Mouse (Mus musculus) embryonic facial prominence, embryonic 14.5 days (tissue): Measurements from ENCODE around the gene Gm21954. TPM values are rescaled to one million over a fixed set of nuclear protein-coding genes. Genes with fewer than 3 reads are reported as not detected.
A peak's percentile ranks its signal among the peaks of the same experiment; 100 is the strongest.

Source experiments
- ATAC-seq: fragments of 200-750 bp; cut with Nextera tagmentation; 2 replicates; pipeline ENCODE4 v1.8.0; 2017; ENCODE audit warnings: low read depth, moderate number of reproducible peaks, moderate TSS enrichment
- DNase-seq: peaks from one replicate; pipeline ENCODE4 v3.0.0-alpha.2; 2015; ENCODE audit warnings: low spot score
- H3K27ac ChIP-seq: fragments of 300-500 bp; sonication (generic); replicated peaks from 2 replicates; pipeline ENCODE4 v1.5.1; 2014; ENCODE audit warnings: low read depth, mild to moderate bottlenecking, low read length, moderate library complexity
- H3K27me3 ChIP-seq: fragments of 300-500 bp; sonication (generic); replicated peaks from 2 replicates; pipeline ENCODE4 v1.6.1; 2014; ENCODE audit warnings: low read length; ENCODE audit not compliant: control insufficient read depth, insufficient read depth
- H3K36me3 ChIP-seq: fragments of 300-500 bp; sonication (generic); 2 replicates; pipeline ENCODE4 v1.6.1; 2014; ENCODE audit warnings: low read length, mixed read lengths; ENCODE audit not compliant: control insufficient read depth, insufficient read depth
- H3K4me1 ChIP-seq: fragments of 300-500 bp; sonication (generic); 2 replicates; pipeline ENCODE4 v1.6.1; 2014; ENCODE audit warnings: antibody characterized with exemption, low read length; ENCODE audit not compliant: control insufficient read depth, insufficient read depth
- H3K4me2 ChIP-seq: fragments of 300-500 bp; sonication (generic); 2 replicates; pipeline ENCODE4 v1.6.1; 2014; ENCODE audit warnings: low read depth, mild to moderate bottlenecking, low read length, moderate library complexity, mixed read lengths
- H3K4me3 ChIP-seq: fragments of 300-500 bp; sonication (generic); 2 replicates; pipeline ENCODE4 v1.5.1; 2014; ENCODE audit warnings: low read depth, mild to moderate bottlenecking, low read length
- H3K9ac ChIP-seq: fragments of 300-500 bp; sonication (generic); 2 replicates; pipeline ENCODE4 v1.6.1; 2014; ENCODE audit warnings: low read depth, mild to moderate bottlenecking, low read length, moderate library complexity, mixed read lengths
- H3K9me3 ChIP-seq: fragments of 300-500 bp; sonication (generic); 2 replicates; pipeline ENCODE4 v1.6.1; 2016; ENCODE audit warnings: low read length; ENCODE audit not compliant: control insufficient read depth
- WGBS: fragments of 180-500 bp; shearing (Covaris S2); extraction: QIAGEN DNeasy Blood & Tissue Kit; methylation state at CpG from one replicate; pipeline ENCODE4 v1.1.7; 2014; 5-methylcytosine and 5-hydroxymethylcytosine counted together
- polyA plus RNA-seq: library from polyadenylated mRNA; unstranded; fragments of >200 nt; fragmentation: Nextera tagmentation; extraction: Ambion mirVana; gene quantifications from 2 replicates; pipeline ENCODE4 v1.2.1, GENCODE M21; 2014

The Gm21954 gene
- polyA plus RNA-seq, result not detected in 2 replicates

DNA sequence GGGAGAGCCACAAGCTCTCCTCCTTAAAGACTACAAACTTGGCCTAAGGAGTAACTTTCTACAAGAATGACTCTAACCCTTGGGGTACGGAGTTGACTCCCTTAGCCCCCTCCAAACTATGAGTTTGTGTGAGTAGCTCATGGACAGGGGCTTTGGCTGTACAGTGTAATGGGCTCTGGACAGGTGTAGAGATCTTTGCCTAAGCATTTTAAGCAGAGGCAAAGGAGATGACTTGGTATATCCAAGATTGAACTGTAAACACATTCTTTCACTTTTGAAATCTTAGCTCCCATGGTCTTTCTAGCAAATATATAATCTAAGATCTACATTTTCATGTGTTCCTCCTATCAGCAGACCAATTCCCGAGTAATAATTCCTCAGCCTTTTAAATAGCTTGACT lies at the start of gene Gm21954:
Gene Gm21954, minus strand, starts transcription at position 101 of the 400 bp plus-strand sequence.
- Histone ChIP-seq H3K9me3 (no peaks in the 10 kb centered on the region), H3K36me3 (no peaks in the 10 kb centered on the region), H3K27ac (no peak within 1 kb of the TSS), H3K4me1 (peaks cover 4% of the 10 kb centered on the region; the same call in 1 of the 2 replicates), H3K4me2 (no peak within 1 kb of the TSS), H3K27me3 (no peaks in the 10 kb centered on the region; the same call in 1 of the 2 replicates), H3K9ac (no peak within 1 kb of the TSS), H3K4me3 (no peak within 1 kb of the TSS)
- WGBS, result 81% methylated on average over 2 of the region's 2 CpGs
- ATAC-seq (no peak), DNase-seq (no peak)

DNA sequence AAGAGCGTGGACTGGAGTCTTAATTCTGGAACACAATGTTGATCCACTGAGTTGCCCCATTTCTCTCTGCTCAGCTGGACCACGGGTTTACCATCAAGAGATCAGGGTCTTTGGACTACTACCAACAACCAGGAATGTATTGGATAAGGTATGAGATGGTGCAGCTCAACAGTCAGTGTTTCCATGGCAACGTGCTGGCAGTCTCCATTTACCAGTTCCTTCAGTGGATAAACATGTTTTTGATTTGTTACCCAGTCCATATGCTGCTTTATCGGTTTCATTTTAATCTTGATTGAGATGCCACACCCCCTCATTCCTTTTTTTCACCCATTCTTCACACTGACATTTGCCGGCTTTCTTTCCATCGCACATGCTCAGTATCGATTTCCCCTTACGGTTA lies 49.8 kb upstream of the Gm21954 start:
- Histone ChIP-seq H3K27me3 (no peaks in the 10 kb centered on the region), H3K27ac (no peak overlapping the region; the same call in 1 of the 2 replicates), H3K36me3 (no peaks in the 10 kb centered on the region), H3K9ac (no peak overlapping the region), H3K9me3 (no peaks in the 10 kb centered on the region), H3K4me2 (no peak overlapping the region), H3K4me1 (peaks cover 32% of the 10 kb centered on the region), H3K4me3 (no peak overlapping the region)
- ATAC-seq (no peak), DNase-seq (no peak)
- WGBS, result 56% methylated on average over 8 of the region's 8 CpGs

DNA sequence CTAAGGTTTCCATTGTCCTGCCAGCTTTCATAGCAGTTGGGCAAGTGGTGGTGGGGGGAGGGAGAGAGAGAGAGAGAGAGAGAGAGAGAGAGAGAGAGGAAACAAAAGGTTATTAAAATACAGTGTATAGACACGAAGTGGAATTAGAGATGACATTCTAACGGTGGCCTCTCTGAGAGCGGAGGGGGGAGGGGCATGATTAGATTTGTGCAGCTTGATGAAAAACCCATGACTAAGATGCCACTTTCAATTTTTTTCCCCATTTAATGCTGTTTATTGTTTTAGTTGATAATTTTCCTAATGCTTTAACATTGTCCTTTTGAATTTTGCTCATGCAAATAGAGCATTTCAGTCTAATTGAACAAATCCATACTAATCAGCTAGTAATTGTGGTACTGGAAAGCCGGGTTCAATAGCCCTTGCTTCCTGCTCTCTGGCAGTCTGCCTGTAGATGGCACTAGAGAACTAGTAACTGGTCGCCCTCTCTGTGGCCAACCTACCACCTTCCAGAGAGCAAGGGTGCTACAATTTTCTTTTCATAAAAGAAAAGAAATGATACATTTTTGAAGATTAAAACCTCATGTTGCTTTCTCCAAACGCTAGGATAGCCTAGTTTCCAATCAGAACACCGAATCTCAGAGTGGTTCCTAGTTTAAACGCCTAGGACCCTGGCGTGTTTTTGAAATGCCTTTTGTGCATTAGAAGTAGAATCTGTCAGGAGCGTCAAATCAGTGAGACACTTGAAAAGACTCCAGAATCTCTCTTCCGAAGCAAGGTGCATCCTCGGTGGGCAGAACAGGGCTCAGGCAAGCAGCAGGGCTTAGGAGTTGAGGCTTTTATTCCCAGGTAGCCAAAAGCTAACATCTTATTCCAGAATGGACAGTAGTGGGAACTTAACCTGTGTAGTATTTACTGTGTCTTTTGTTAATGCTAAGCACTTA lies 48.5 kb upstream of the Gm21954 start:
- Histone ChIP-seq H3K4me2 (peak overlapping the region; percentile 25; the same call in 1 of the 2 replicates), H3K9ac (no peak overlapping the region), H3K36me3 (no peaks in the 10 kb centered on the region), H3K4me3 (no peak overlapping the region), H3K9me3 (no peaks in the 10 kb centered on the region), H3K27me3 (no peaks in the 10 kb centered on the region), H3K4me1 (peaks cover 41% of the 10 kb centered on the region), H3K27ac (peak overlapping the region; percentile 58; the same call in 1 of the 2 replicates)
- DNase-seq (peak; percentile 92), ATAC-seq (peak; percentile 83)
- 12% methylated on average over 12 of the region's 12 CpGs for WGBS

DNA sequence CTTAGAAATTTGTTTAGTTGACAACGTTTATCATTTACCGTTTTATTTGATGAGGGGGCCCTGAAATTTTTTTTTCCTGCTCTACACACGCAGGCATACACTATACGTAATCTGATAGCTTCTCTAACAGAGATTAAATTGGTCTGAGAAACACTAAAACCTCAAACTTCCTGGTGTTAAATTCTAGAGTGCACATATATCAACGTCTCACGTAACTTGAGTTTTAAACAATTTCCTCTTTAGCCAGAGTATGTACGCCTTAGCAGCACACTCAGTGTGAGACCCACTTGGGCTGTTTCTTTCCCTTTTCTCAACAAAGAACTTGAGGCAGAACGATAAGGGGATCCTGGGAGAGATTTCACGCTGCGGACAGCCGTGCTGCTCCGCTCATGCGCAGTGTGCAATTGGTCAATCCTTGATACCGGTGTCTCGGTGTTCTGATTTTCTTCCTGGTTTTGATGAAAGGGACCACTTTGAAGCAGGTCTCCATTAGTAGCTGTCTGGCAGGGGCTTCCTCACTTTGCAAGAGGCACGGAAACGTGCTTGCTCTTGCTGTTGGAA lies 45.5 kb upstream of the Gm21954 start:
- H3K4me1 ChIP-seq, result peaks cover 25% of the 10 kb centered on the region
- peak overlapping the region; percentile 34 for H3K4me2 ChIP-seq

DNA sequence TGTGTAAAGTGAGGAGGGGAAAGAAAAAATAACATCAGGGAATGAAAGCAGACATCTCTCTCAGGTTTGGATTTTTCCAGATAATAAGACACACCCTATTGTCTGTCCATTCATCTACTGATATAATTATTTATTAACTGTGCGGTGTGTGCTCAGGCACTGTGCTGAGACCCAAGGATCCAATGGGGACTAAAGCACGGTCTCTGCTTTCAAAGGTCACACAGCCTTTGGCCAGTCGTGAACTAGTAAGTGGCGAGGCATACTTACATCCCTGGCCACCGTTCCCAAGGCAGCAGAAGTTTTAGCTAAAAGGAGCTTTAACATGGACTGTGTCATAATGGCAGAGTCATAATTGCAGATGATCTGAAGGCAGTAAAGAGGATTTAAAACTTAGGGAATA lies 44.0 kb upstream of the Gm21954 start:
- Histone ChIP-seq H3K4me1 (peaks cover 29% of the 10 kb centered on the region), H3K4me2 (no peak overlapping the region), H3K9ac (no peak overlapping the region), H3K27ac (no peak overlapping the region), H3K27me3 (no peaks in the 10 kb centered on the region), H3K4me3 (no peak overlapping the region), H3K9me3 (no peaks in the 10 kb centered on the region), H3K36me3 (no peaks in the 10 kb centered on the region)
- ATAC-seq (no peak), DNase-seq (no peak)
- 61% methylated on average over 5 of the region's 5 CpGs for WGBS

More for the DNA sequence above, 45.5 kb upstream of the Gm21954 start:
- 34% methylated on average over 17 of the region's 17 CpGs for WGBS
- no peaks in the 10 kb centered on the region for H3K9me3 ChIP-seq
- no peaks in the 10 kb centered on the region for H3K36me3 ChIP-seq
- H3K4me3 ChIP-seq, result peak overlapping the region; percentile 2; the same call in 1 of the 2 replicates
- ATAC-seq, result 0 out of 2 replicates have a peak, but pooled peaks have one; percentile 16
- DNase-seq, result no peak
- H3K9ac ChIP-seq, result peak overlapping the region; percentile 52
- no peaks in the 10 kb centered on the region for H3K27me3 ChIP-seq
- H3K27ac ChIP-seq, result peak overlapping the region; percentile 74

DNA sequence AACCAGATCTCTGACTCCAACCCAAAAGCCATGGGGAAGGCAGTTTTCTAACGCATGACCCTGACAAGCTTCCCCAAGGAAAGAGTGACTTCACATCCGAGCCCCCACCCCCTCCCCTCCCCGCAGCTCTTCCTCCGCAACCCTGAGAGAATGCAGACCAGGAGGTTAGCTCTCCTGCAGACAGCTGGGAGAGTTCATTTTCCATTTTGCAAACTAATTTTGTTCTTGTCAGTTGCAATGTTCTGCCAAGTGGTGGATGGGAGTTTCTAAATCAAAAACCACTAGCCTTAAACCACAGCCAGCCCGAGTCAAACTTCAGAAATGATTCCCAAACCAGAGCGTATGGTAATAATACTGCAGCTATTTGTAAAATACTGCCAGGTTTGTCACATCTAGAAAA lies 39.6 kb upstream of the Gm21954 start:
- peak; percentile 91 for DNase-seq
- no peaks in the 10 kb centered on the region for H3K27me3 ChIP-seq
- no peaks in the 10 kb centered on the region for H3K9me3 ChIP-seq
- peak; percentile 75 for ATAC-seq
- peak overlapping the region; percentile 16; the same call in 1 of the 2 replicates for H3K4me2 ChIP-seq
- peaks cover 15% of the 10 kb centered on the region for H3K36me3 ChIP-seq
- 34% methylated on average over 6 of the region's 6 CpGs for WGBS
- H3K4me3 ChIP-seq, result no peak overlapping the region
- H3K27ac ChIP-seq, result peak overlapping the region; percentile 17
- H3K9ac ChIP-seq, result no peak overlapping the region
- peaks cover 26% of the 10 kb centered on the region for H3K4me1 ChIP-seq

DNA sequence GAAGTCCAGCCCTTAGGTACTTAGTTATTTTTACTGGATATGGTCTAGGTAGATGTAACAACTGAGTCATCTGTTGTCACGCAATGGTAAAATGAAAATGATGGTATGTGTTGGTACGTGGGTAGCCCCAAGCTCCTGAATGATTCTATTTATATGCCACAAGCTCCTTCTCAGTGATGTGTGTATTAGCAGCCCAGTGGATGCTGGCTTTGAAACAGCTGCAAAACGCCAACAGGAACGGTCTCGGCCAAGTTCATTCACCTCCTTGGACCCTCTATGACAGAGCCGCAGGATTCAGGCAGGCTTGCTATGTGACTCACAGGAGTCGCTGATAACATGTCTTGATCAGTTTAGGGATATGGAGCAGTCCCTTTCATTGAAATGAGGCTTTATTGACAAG lies 38.2 kb upstream of the Gm21954 start:
- H3K36me3 ChIP-seq, result peaks cover 16% of the 10 kb centered on the region
- 79% methylated on average over 7 of the region's 7 CpGs for WGBS
- no peak overlapping the region for H3K27ac ChIP-seq
- no peak overlapping the region for H3K4me3 ChIP-seq
- H3K9me3 ChIP-seq, result no peaks in the 10 kb centered on the region
- no peaks in the 10 kb centered on the region for H3K27me3 ChIP-seq
- peaks cover 19% of the 10 kb centered on the region for H3K4me1 ChIP-seq
- no peak overlapping the region for H3K4me2 ChIP-seq
- ATAC-seq (no peak), DNase-seq (no peak)
- no peak overlapping the region for H3K9ac ChIP-seq

DNA sequence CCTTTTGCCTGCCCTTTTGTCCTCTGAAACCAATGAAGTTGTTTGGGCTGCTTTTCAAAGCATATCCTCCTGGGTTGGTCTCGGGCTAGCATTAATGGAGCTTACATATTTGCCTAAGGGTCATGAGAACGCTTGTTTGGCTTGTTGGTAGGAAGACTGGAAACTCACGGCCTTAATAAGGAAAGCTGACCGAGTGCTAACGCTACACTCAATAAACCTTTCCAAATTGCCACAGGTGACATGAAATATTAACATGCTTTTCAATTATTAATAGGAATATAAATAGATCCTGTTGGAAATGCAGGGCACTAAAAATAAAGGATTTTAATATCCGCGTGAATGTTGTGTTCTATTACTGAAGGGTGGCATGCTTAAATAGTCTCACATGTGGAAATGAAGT lies 27.3 kb upstream of the Gm21954 start:
- H3K9ac ChIP-seq, result no peak overlapping the region
- H3K27me3 ChIP-seq, result no peaks in the 10 kb centered on the region
- no peak for ATAC-seq
- H3K9me3 ChIP-seq, result no peaks in the 10 kb centered on the region
- no peak overlapping the region for H3K27ac ChIP-seq
- no peak for DNase-seq
- H3K36me3 ChIP-seq, result peaks cover 13% of the 10 kb centered on the region; the same call in 1 of the 2 replicates
- H3K4me2 ChIP-seq, result no peak overlapping the region
- peaks cover 30% of the 10 kb centered on the region for H3K4me1 ChIP-seq
- H3K4me3 ChIP-seq, result no peak overlapping the region
- 87% methylated on average over 7 of the region's 7 CpGs for WGBS
